Mouse (Mus musculus) forebrain, embryonic 10.5 days (tissue): ENCODE measurements around the gene Sav1. TPM values are rescaled to one million over a fixed set of nuclear protein-coding genes. Genes with fewer than 3 reads are reported as not detected.

Source experiments
- DNase-seq: peaks from one replicate; pipeline ENCODE4 v3.0.0-alpha.2; 2017; ENCODE audit warnings: low spot score; ENCODE audit errors: extremely low spot score
- H3K27ac ChIP-seq: fragments of 300-500 bp; sonication (generic); 2 replicates; pipeline ENCODE4 v1.5.1; 2016; ENCODE audit warnings: mild to moderate bottlenecking
- H3K27me3 ChIP-seq: fragments of 300-500 bp; sonication (generic); 2 replicates; pipeline ENCODE4 v1.6.1; 2016; ENCODE audit warnings: mild to moderate bottlenecking; ENCODE audit not compliant: poor library complexity, severe bottlenecking
- H3K36me3 ChIP-seq: fragments of 300-500 bp; sonication (generic); replicated peaks from 2 replicates; pipeline ENCODE4 v1.6.1; 2016; ENCODE audit warnings: mild to moderate bottlenecking, moderate library complexity
- H3K4me1 ChIP-seq: fragments of 300-500 bp; sonication (generic); 2 replicates; pipeline ENCODE4 v1.6.1; 2016
- H3K4me3 ChIP-seq: fragments of 300-500 bp; sonication (generic); 2 replicates; pipeline ENCODE4 v1.5.1; 2016; ENCODE audit warnings: mild to moderate bottlenecking, moderate library complexity
- H3K9me3 ChIP-seq: fragments of 300-500 bp; sonication (generic); 2 replicates; pipeline ENCODE4 v1.6.1; 2016; ENCODE audit warnings: mild to moderate bottlenecking, moderate library complexity
- WGBS: fragments of 180-500 bp; shearing (Covaris S2); methylation state at CpG from one replicate; pipeline ENCODE4 v1.1.7; 2016; 5-methylcytosine and 5-hydroxymethylcytosine counted together
- polyA plus RNA-seq: library from polyadenylated mRNA; unstranded; fragments of >200 nt; fragmentation: Nextera tagmentation; extraction: Ambion mirVana; gene quantifications from 2 replicates; pipeline ENCODE4 v1.2.1, GENCODE M21; 2016

Gene Sav1
- 2.0 and 3.4 TPM in 2 replicates for polyA plus RNA-seq

GRCm38 (mm10) chr12:69986786-69987497 lies at the start of gene Sav1:
Sav1 (minus strand) TSS chr12:69987002.
- WGBS: under 1% methylated on average over 98 of the region's 102 CpGs
- Histone ChIP-seq H3K27ac (peak within 1 kb of the TSS; percentile 97), H3K27me3 (no peaks in the 10 kb centered on the region), H3K4me3 (peak within 1 kb of the TSS; percentile 91), H3K9me3 (0 out of 2 replicates have a peak, but pooled peaks cover 4% of the 10 kb centered on the region), H3K4me1 (peaks cover 27% of the 10 kb centered on the region), H3K36me3 (peaks cover 25% of the 10 kb centered on the region)
- DNase-seq: peak; percentile 81

- H3K4me1 ChIP-seq: no peaks in the 10 kb centered on the region
- no peak for DNase-seq
- no peak overlapping the region for H3K27ac ChIP-seq
- peaks cover 50% of the 10 kb centered on the region for H3K36me3 ChIP-seq
- H3K4me3 ChIP-seq: no peak overlapping the region
- H3K27me3 ChIP-seq: no peaks in the 10 kb centered on the region
- no peaks in the 10 kb centered on the region for H3K9me3 ChIP-seq
Observed at GRCm38 (mm10) chr12:70026233-70026632, 39.4 kb upstream of the Sav1 start.

- Histone ChIP-seq H3K4me1 (no peaks in the 10 kb centered on the region), H3K27ac (no peak overlapping the region), H3K4me3 (no peak overlapping the region), H3K36me3 (peaks cover 51% of the 10 kb centered on the region), H3K9me3 (no peaks in the 10 kb centered on the region), H3K27me3 (no peaks in the 10 kb centered on the region)
- WGBS: 93% methylated on average over 6 of the region's 6 CpGs
- DNase-seq: no peak
Observed at GRCm38 (mm10) chr12:70025431-70025830, 38.6 kb upstream of the Sav1 start.

- H3K4me3 ChIP-seq: no peak overlapping the region
- H3K36me3 ChIP-seq: peaks cover 52% of the 10 kb centered on the region
- H3K4me1 ChIP-seq: no peaks in the 10 kb centered on the region
- H3K27ac ChIP-seq: no peak overlapping the region
- H3K9me3 ChIP-seq: no peaks in the 10 kb centered on the region
- no peaks in the 10 kb centered on the region for H3K27me3 ChIP-seq
- 84% methylated on average over 4 of the region's 4 CpGs for WGBS
- DNase-seq: no peak
Observed at GRCm38 (mm10) chr12:70023580-70023979, 36.8 kb upstream of the Sav1 start.

- Histone ChIP-seq H3K27ac (no peak overlapping the region), H3K36me3 (peaks cover 20% of the 10 kb centered on the region), H3K4me1 (no peaks in the 10 kb centered on the region), H3K9me3 (no peaks in the 10 kb centered on the region), H3K4me3 (no peak overlapping the region), H3K27me3 (no peaks in the 10 kb centered on the region)
- WGBS: 89% methylated on average over 4 of the region's 4 CpGs
- no peak for DNase-seq
Observed at GRCm38 (mm10) chr12:70018153-70018552, 31.4 kb upstream of the Sav1 start.

GRCm38 (mm10) chr12:70015936-70016335 lies 29.1 kb upstream of the Sav1 start:
- no peak for DNase-seq
- Histone ChIP-seq H3K4me3 (no peak overlapping the region), H3K4me1 (peaks cover 7% of the 10 kb centered on the region; the same call in 1 of the 2 replicates), H3K36me3 (peaks cover 18% of the 10 kb centered on the region), H3K9me3 (peaks cover 2% of the 10 kb centered on the region; the same call in 1 of the 2 replicates), H3K27me3 (no peaks in the 10 kb centered on the region), H3K27ac (no peak overlapping the region)
- 81% methylated on average over 4 of the region's 4 CpGs for WGBS

- H3K9me3 ChIP-seq: peaks cover 6% of the 10 kb centered on the region; the same call in 1 of the 2 replicates
- DNase-seq: no peak
- peaks cover 7% of the 10 kb centered on the region; the same call in 1 of the 2 replicates for H3K4me1 ChIP-seq
- whole genome bisulfite sequencing: 37% methylated on average over 5 of the region's 5 CpGs
- H3K4me3 ChIP-seq: no peak overlapping the region
- H3K36me3 ChIP-seq: peaks cover 12% of the 10 kb centered on the region
- no peaks in the 10 kb centered on the region for H3K27me3 ChIP-seq
- H3K27ac ChIP-seq: no peak overlapping the region
Observed at GRCm38 (mm10) chr12:70011681-70012080, 24.9 kb upstream of the Sav1 start.

- Histone ChIP-seq H3K36me3 (peaks cover 12% of the 10 kb centered on the region), H3K4me1 (peaks cover 7% of the 10 kb centered on the region; the same call in 1 of the 2 replicates), H3K27me3 (no peaks in the 10 kb centered on the region), H3K4me3 (no peak overlapping the region), H3K9me3 (peaks cover 6% of the 10 kb centered on the region; the same call in 1 of the 2 replicates), H3K27ac (no peak overlapping the region)
- 94% methylated on average over 4 of the region's 4 CpGs for WGBS
- DNase-seq: no peak
Observed at GRCm38 (mm10) chr12:70010356-70010755, 23.6 kb upstream of the Sav1 start.

GRCm38 (mm10) chr12:70005103-70005502 lies 18.3 kb upstream of the Sav1 start:
- WGBS: 85% methylated on average over 4 of the region's 4 CpGs
- Histone ChIP-seq H3K27me3 (no peaks in the 10 kb centered on the region), H3K9me3 (no peaks in the 10 kb centered on the region)

GRCm38 (mm10) chr12:69998186-69998983 lies 11.6 kb upstream of the Sav1 start:
- H3K4me1 ChIP-seq: no peaks in the 10 kb centered on the region
- no peaks in the 10 kb centered on the region; the same call in 1 of the 2 replicates for H3K9me3 ChIP-seq
- DNase-seq: no peak
- no peaks in the 10 kb centered on the region for H3K36me3 ChIP-seq
- 89% methylated on average over 13 of the region's 13 CpGs for WGBS
- H3K27me3 ChIP-seq: no peaks in the 10 kb centered on the region
- no peak overlapping the region for H3K4me3 ChIP-seq
- H3K27ac ChIP-seq: no peak overlapping the region

More at GRCm38 (mm10) chr12:70005103-70005502, 18.3 kb upstream of the Sav1 start:
- no peak overlapping the region for H3K27ac ChIP-seq
- H3K4me3 ChIP-seq: no peak overlapping the region
- DNase-seq: no peak
- H3K36me3 ChIP-seq: no peaks in the 10 kb centered on the region
- no peaks in the 10 kb centered on the region for H3K4me1 ChIP-seq

- Histone ChIP-seq H3K27me3 (no peaks in the 10 kb centered on the region), H3K4me3 (no peak overlapping the region), H3K27ac (no peak overlapping the region), H3K4me1 (no peaks in the 10 kb centered on the region), H3K9me3 (no peaks in the 10 kb centered on the region; the same call in 1 of the 2 replicates), H3K36me3 (no peaks in the 10 kb centered on the region)
- no peak for DNase-seq
- 83% methylated on average over 3 of the region's 3 CpGs for WGBS
Observed at GRCm38 (mm10) chr12:69995382-69995781, 8.6 kb upstream of the Sav1 start.

- H3K27me3 ChIP-seq: no peaks in the 10 kb centered on the region
- H3K27ac ChIP-seq: peak overlapping the region; percentile 97
- H3K4me1 ChIP-seq: peaks cover 27% of the 10 kb centered on the region
- H3K4me3 ChIP-seq: peak overlapping the region; percentile 91
- H3K36me3 ChIP-seq: peaks cover 32% of the 10 kb centered on the region
- 0 out of 2 replicates have a peak, but pooled peaks cover 4% of the 10 kb centered on the region for H3K9me3 ChIP-seq
- WGBS: under 1% methylated on average over 35 of the region's 36 CpGs
- DNase-seq: peak; percentile 57
Observed at GRCm38 (mm10) chr12:69986241-69986762, 500 bp downstream of the Sav1 start.
